Mouse (Mus musculus): ENCODE measurements around the gene Akap9.
"Not testable (repeated sequence)": the region's sequence is repeated elsewhere in the genome, so short reads cannot be mapped to it uniquely, and the experiment has no call there.

Akap9 gene

DNA sequence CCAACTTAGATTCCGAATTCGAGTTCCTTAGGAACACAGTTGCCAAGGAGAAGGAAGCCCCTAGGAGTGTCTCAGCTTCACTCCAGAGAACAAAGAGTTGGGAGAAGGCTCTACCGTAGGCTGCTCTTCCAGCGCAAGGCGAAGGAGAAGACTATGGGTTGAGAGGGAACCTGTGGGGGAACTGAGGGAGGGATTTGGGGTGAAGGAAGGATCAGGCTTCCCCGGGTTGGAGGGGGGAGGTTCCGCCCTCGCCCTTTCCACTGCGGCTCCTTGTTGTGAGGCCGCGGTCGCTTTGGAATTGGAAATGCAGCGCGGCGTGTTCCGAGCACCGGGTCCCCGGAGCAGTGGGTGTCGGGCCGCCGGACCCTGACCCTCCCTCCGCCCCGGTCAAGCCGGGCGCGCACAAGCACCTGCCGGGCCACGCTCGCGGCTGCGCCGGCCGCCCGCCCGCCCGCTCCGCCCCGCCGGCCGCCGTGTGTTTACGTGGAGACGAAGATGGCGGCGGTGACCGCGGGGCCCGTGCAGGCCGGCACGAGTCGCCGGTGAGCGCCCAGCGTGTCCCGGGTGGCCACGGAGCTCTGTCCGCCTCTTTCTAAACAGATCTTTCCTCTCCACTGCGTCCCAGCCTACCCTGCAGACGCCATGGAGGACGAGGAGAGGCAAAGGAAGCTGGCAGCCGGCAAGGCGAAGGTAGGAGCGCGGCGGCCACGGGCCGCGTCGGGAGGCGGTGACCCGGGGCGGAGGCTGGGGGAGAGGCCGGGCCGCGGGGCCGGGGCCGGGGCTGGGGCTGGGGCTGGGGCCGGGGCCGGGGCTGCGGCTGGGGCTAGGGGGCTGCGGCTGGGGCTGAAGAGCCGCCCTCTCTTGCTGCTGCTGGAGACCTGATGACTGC is at the start of gene Akap9:
Akap9 (plus strand) TSS at position 254 of the 889 bp plus-strand sequence.
- DNase-seq: peak; percentile 82

DNA sequence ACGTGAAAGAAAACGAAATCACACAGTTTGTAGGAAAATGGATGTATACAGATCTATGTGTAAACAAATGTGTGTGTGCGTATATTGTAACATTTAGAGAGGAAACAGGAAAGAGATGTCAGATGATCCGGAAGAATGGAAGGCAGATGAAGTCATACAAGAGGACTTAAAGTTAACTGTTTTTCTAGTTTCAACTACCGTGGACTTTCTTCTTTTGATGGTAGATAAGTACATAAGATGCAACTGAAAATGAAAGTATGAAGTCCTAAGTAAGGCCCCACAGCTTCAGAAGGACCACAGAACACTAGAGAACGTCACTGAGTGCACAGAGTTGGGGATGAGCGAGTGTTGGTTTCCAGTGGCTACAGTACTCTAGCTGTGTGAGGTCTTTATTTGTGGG is 41.0 kb upstream of the Akap9 start:
- DNase-seq: not testable (repeated sequence)

DNA sequence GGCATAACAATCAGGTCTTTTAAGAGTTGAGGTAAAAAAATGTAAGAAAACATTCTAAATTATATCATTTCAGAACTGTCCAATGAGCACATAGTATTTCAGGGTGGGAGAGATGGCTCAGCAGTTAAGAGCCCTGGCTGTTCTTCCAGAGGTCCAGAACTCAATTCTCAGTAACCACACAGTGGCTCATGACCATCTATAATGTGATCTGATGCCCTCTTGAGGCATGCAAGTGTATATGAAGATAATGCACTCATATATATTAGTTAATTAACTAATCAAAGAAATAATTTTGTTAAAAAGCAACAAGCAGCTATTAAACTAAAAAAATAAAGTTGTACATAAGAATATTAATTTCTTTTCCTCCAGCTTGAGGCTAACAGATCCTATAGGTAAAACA is 38.7 kb upstream of the Akap9 start:
- DNase-seq: no peak

DNA sequence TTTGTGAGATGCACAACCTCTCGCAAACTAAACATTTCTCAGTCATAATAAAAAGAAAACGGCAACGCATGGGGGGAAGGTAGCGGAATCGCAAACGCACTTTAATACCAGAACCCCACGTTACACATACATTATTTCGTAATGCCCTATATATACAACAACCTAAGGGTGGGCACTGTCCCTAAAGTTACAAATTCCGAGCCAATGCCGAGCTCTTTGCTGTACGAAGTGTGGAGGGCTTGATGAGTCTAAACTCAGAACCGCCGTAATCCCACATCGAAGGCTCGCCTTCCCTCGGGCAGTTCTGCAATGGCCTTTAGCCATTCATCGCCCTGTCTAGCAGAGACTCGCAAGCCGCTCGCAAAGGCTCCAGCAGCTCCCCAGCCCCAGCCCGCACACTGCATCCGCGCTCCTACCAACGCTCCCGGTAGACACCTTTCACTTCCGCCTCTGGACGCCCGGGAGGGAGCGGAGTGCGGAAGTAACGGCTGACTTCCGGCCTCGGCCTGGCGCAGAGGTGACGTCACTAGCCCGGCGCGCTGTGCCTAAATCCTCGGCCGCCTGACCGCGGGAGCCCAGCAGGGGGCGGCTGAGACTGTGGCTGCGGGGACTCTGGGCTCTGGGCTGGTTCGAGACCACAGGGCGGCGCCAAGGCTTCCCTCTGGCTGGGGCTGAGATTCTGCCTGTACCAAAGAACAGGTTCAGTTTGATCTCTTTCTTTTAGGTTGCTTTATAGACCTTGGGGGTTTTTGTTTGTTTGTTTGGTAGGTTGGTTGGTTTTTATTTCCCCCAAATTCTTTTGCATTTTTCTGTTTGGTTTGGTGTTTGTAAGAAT is 34.2 kb upstream of the Akap9 start, which contains the start of gene Mterf1a:
Mterf1a (minus strand) TSS at position 475 of the 835 bp plus-strand sequence.
- DNase-seq: not testable (repeated sequence)

DNA sequence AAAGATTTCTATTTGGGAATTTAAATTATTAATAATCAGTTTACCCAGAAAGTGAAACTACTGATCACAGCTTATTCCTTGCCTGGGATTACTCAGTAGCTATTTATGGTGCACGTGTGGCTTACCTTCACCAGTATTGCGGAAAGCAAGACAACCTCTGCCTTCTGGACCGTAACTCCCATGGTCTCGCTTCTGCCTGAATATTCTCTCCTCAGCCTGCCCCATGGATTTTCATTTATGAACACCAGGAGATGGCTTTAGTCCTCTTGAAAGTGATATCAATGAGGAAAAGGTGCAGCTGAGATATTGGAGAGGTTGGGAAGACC is 33.6 kb upstream of the Akap9 start:
- DNase-seq: not testable (repeated sequence)

DNA sequence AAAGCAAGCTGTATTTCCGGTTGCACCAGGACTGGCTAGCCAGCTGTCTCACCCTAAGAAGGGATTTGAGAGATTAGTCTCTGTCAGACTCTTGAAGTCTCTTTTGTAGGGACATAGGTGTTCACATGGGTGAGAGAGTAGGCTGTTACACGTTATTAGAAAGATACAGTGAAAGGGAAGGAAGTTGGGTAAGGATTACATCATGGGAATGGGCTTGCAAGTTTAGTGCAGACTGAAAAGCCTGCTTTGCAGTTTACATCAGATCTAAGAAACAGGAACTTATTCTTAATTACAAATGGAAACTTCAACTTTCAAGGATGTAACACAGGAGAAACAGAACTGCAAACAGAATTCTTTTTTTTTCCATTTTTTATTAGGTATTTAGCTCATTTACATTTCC is 22.4 kb upstream of the Akap9 start:
- DNase-seq: no peak

DNA sequence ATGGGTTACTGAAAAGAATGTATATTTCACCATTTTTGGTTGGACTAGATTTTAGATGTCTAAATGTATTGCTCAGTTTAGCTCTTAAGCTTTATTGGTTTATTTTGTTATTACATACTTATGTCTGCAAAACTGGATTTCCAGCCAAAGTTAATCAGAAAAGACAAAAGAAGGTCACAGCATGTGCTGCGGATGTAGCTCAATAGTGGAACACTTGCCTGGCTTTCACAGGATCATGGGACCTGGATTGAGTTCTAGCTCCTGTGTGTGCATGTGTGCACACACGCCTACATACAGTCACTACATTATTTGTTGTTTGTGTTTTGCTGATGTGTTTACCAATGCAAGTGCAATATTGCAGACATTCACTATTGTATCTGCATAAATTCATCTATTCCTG is 5.5 kb upstream of the Akap9 start:
- DNase-seq: no peak

DNA sequence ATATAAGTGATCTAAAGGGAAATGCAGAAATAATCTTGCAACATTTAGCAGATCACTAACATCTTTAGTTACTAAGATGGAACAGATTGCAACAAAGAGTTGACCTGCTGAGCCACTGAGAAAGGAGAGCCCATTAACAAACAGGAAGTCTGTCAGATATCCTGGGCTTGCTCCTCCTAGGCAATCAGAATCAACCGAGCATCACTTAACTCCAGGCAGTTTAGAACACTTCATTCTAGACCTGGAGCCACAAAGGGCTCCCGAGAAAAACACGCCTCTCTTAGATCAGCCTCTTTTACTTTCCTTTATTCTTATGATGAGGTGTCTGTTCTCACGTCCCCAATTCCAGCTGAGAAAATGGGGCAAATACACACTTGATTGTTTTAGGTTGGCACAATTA is 1.2 kb upstream of the Akap9 start:
- DNase-seq: no peak

DNA sequence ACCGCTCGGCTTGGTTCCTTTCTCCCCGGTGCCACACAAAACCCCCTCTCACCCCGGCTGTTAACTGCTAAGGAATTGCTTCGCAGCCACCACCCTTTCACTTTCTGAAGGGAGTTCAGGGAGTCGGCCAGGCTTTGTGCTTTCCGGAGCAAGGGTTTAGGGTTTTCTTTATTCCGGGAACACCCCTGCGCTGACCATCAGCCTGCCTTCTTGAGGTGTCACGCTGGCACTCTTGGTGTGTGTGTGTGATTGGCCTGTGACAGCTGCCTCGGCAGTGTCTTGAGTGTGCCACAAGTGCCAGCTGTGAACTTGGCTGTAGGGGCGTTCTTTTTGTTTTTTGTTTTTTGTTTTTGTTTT is 814 bp downstream of the Akap9 start:
- peak; percentile 61 for DNase-seq

DNA sequence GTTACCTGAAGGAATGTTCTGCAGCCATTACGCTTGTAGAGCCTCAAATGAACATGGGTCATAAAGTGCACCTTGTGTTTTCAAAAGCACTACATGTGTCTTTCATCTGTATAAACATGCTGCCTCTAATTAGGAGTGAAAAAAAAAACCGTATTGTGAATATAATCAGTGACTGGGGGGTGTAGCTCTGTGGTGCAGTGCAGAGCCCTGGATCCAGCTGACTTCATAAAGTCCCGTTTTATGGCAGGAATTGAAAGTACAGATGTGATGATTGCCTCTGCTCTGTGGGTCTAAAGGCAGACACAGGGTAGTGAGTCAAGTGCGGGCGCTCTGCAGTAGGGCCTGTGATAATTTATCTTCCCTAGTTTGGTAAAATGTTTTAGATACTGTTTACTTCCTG is 2.9 kb downstream of the Akap9 start:
- no peak for DNase-seq

DNA sequence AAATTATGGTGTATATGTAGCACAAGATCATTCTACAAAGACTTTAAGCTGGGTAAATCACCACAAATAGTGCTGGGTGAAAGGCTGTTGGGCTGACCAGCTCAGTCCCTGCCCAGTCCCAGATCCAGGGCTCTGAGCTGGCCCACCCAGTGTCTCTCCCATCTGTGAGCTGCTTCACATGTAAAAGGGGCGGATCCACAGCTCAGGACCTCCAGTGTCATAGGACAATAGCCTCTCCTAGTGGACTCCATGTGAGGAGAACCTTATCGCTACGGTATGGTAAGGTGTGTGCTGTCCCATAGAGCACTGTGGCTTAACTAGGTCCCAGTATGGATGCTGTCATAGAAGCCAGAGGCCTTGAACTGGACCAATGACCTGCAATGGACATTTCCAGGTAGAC is 3.8 kb downstream of the Akap9 start:
- DNase-seq: no peak

DNA sequence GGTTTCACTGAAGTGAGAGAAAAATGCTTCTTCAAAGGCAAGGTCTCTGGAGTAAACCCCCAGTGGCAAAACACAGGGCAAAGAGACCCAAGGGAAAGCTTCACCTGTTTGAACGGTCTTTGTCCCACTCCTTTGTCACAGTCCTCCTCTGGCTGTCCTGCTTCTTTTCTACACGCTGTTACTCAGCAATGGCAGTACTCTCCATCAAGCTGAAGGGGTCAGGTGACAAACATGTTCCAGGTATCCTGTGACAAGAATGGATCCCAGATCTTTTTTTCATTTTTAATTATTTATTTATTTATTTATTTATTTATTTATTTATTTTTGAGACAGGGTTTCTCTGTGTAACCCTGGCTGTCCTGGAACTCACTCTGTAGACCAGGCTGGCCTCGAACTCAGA is 5.7 kb downstream of the Akap9 start:
- DNase-seq: no peak

DNA sequence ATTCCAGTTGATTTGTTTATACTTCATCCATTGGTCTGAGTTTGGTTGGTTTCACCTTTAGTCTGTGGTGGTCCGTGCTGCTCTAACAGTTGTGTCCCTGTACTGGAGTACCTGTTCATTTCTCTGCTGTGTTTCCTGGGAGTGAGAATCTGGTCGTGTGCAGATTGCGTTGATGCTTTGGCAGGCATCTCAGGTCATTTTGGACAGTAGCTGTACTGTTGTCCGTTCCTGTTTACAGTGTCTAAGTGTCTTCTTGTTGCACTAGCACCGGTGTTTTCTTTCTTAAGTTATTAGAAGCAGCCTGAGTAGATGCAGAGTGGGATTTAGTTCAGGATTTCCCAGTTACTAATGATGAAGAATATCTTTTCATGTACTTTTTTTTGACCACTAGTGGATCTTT is 7.4 kb downstream of the Akap9 start:
- no peak for DNase-seq

DNA sequence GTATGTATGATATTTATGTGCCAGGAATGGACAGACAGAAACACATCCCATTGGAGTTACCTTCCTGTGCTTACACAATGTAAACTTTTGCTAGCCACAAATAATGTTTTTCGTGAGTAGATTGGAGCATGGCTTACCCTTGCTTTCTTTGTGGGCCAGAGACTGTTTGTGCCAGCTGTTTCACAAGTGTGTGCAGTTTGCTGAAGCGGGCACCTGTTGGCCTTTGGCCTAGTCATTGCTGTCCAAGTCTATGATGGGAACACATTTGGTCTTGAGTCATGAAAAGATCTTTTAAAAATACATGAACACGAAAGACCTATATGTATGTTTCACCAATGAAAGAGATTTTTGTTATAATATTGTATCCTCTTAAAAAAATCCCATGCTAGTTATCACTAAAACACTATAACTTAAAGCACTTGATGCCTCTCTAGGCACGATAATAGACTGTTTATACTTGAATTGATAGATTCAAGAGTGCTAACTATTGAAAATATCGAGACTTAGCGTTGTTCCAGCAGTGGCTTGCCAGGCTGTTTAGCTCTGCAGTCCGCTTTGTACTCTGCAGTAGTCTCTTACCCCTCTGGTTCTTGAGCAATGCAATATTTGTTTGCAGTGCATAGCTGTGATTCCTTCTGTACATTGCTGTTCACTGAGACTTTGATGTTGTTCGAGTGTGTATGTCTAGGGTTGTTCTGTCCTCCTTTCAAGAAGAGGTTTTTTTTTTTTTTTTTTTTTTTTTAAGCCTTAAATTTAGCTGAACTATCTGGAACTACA is 8.1 kb downstream of the Akap9 start:
- DNase-seq: no peak

DNA sequence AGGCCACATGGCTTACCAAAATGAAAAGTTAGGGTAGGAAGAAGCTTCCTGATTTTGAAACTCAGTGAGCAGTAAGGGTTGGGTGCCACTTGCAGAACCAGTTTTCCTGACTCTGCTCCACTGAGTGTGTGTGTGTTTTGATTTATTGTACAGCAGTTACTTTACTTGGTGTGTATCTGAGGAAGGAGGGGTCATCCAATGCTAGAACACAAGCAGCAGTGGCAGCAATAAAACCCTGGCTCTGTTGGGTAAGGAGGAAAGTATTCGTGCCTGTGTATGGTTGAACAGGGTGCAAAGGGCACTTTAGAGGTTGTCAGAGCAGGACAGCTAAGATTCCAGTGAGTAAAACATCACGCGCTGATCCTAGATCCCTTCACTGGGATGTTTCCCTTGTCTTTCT is 11.1 kb downstream of the Akap9 start:
- no peak for DNase-seq

DNA sequence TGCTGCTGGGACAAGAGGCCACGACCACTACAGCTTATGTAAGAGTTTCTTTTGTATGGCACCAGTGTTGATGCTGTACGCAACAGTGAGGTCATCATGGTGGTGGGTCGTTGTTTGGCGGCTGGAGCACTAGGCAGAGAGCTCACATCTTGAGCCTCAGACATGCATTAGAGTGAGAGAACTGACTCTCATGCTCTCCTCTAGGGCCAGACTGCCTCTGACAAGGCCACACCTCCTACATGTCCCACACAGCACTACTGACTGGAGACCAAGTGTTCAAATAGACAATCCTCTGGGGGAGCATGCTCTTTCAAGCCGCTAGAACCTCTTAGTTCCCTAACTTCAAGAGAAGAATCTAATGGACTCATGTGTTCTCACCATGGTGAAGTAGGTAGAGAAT is 11.5 kb downstream of the Akap9 start:
- no peak for DNase-seq

DNA sequence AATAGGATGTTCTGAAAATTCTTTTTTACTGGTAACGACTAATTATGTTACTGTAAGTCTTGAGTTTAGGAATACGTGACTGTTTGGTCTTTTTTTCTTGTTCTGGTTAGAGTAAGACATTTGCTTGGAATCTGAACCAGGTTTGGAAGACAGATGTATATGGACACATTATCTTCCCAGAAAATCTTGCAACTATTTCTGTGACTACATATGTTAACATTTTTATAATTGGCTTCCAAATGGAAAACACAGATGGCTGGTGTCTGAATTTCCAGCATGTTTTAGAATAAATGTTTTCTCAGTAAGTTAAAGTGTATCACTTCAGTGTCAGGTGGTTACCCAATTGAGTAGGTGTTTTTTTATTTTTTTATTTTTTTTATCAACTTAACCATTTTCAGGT is 13.4 kb downstream of the Akap9 start:
- no peak for DNase-seq

DNA sequence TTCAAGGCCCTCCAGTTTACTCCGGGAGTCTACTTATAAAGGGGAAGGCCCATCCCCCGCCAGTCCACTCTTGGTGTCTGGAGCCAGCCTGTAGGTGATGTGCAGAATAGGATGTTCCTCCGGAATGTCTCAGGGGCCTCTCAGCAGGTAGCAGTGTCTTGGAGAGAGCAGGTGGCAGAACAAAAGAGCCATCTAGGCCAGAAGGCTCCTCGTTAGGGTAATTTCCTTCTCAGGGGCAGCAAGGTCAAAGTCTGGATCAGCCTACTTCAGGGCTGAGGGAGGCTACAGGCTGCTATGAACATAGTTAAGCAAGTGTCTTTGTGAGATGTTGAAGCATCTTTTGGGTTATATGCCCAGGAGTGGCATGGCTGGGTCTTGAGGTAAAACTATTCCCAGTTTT is 15.3 kb downstream of the Akap9 start:
- DNase-seq: not testable (repeated sequence)

DNA sequence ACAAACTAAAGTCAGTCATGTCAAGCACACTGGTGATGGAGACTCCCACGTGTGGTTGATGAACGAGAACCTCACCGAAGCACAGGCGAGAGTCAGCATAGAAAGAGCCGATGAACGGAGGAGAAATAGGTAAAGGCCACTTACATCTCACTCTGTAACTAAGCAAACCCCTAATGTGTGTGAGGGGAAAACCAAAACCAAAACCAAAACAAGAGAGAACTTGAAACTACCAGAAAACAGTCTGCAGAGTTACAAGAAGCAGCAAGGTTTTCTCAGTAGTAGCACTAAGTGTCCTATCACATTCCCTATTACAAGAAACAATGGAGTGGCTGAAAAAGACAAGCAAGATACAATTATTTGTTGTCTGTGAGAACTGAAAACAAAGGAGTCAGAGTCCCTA is 24.6 kb downstream of the Akap9 start:
- no peak for DNase-seq

DNA sequence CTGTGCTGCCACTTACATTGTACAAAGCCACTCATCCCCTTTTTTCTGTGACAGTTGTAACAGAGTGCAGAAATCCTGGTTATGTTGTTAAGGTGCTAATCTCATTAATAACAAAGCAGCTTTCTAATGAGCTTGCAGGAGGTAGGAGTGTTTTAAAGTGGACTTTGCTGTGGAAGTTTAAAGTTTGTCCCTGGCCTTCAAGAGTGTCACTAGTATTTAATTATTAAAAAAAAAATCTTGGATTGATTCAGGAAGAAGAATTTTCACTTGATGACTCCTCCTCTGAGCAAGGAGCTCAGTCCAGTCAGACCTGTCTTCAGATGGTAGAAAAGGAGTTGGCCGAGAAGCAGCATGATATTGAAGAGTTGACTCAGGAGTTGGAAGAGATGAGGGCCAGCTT is 26.7 kb downstream of the Akap9 start:
- no peak for DNase-seq

DNA sequence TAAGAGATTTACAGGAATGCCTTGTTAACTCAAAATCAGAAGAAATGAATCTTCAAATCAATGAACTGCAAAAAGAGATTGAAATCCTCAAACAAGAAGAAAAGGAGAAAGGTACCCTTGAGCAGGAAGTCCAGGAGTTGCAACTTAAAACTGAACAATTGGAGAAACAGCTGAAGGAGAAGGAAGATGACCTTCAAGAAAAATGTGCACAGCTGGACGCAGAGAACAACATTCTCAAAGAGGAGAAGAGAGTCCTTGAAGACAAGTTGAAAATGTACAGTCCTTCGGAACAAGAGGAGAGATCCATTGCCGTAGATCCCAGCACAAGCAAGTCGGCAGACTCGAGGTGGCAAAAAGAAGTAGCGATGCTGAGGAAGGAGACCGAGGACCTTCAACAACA is 33.4 kb downstream of the Akap9 start:
- no peak for DNase-seq

DNA sequence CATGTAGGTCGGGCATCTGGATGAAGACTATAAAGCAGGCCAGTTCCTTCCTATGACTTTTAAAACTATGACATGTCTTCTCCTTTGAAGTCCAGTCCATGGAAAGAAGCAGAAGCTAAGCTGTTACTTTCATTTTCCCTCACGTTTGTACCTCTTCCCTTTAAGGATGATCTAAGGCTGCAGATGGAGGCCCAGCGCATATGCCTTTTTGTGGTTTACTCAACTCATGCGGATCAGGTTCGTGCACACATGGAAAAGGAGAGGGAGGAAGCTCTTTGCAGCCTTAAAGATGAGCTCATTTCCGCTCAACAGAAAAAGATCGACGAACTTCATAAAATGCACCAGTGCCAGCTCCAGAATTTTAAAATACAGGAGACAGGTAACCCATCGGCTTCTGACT is 40.6 kb downstream of the Akap9 start:
- no peak for DNase-seq

DNA sequence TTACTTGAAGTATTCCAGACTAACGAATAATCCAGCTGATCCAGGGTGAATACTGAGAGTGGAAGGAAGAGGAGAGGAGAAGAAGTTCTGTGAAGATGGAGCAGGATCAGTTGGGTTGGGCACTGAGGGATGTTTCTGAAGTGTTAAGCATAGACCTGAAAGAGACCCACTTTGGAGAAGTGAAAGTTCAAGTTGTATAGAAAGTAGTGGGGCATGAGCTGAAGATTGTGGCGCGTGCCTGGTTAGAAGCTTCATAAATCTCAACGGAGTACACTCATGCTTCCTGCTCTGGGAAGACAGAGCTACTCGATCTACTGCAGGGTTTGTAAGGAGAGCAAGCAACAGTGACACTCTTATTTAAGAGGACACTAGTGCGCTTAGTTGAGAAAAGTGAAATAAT is 41.3 kb downstream of the Akap9 start:
- DNase-seq: no peak

DNA sequence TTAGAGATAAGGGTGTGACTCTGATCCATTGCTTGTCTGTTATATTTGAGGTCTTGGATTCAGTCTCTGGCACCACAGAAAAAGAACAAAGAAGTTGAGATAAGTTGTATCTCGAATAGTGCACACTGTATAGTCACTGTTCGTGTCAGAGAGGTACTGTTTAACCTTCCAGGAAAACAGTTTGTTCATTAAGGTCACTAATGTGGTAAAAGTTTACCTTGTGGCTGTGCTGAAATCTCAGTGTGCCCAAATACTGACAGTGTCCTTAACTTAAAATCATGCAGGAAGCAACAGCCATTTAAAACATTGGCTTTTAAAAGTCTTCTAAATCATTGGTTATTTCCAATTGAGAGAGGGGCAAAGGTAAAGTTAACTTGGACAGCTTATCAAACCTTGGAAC is 43.1 kb downstream of the Akap9 start:
- no peak for DNase-seq

Measured in liver (tissue).